Mouse (Mus musculus) CH12.LX (cell line): ENCODE measurements around the gene Chd1l. TPM values are rescaled to one million over a fixed set of nuclear protein-coding genes. Genes with fewer than 3 reads are reported as not detected.

Source experiments
- DNase-seq: peaks from one replicate; pipeline ENCODE4 v3.0.0-alpha.2; 2013; ENCODE audit errors: extremely low read depth
- H3K27ac ChIP-seq: 2 replicates; pipeline ENCODE4 v1.5.1; 2012; ENCODE audit warnings: low read depth, mild to moderate bottlenecking, control low read depth, moderate library complexity; ENCODE audit not compliant: insufficient read depth
- H3K27me3 ChIP-seq: replicated peaks from 2 replicates; pipeline ENCODE3; 2012; ENCODE audit warnings: inconsistent platforms
- H3K36me3 ChIP-seq, 2 experiments: replicated peaks in 1 of 2; 2 replicates each; pipeline versions ENCODE3 to v1.6.1; 2012; ENCODE audit warnings: inconsistent platforms in 1 of 2, low read length in 1 of 2, mild to moderate bottlenecking in 1 of 2, mixed read lengths in 1 of 2, moderate library complexity in 1 of 2; ENCODE audit not compliant: control insufficient read depth in 1 of 2, insufficient read depth in 1 of 2
- H3K4me1 ChIP-seq, 2 experiments: 2 replicates each; pipeline ENCODE4 v1.6.1; 2012; ENCODE audit warnings: inconsistent platforms in 1 of 2, moderate library complexity in 1 of 2; ENCODE audit not compliant: insufficient read depth in 2 of 2, control insufficient read depth in 1 of 2
- H3K4me2 ChIP-seq: 2 replicates; pipeline ENCODE4 v1.6.1; 2012; ENCODE audit warnings: low read depth, mild to moderate bottlenecking, control low read depth; ENCODE audit not compliant: poor library complexity, insufficient read depth, severe bottlenecking
- H3K4me3 ChIP-seq, 3 experiments: fragments of 150-350 bp in 1 of 3; sonication (generic) in 1 of 3; replicated peaks in 1 of 3; 2 replicates each; pipeline versions ENCODE3 to v1.5.1; 2011 to 2012; ENCODE audit warnings: low read depth in 2 of 3, low read length in 2 of 3, mild to moderate bottlenecking in 2 of 3, moderate library complexity in 2 of 3, control low read depth in 1 of 3, improper control_type of control experiment in 1 of 3, inconsistent platforms in 1 of 3, mixed read lengths in 1 of 3; ENCODE audit not compliant: poor library complexity in 1 of 3
- H3K79me2 ChIP-seq: replicated peaks from 2 replicates; pipeline ENCODE4 v1.6.1; 2012; ENCODE audit warnings: mild to moderate bottlenecking, moderate library complexity; ENCODE audit not compliant: control insufficient read depth, poor library complexity, insufficient read depth, severe bottlenecking; ENCODE audit errors: extremely low read depth
- H3K9ac ChIP-seq: 2 replicates; pipeline ENCODE4 v1.6.1; 2012; ENCODE audit warnings: low read depth, mild to moderate bottlenecking, control low read depth, moderate library complexity; ENCODE audit not compliant: insufficient read depth
- H3K9me3 ChIP-seq: replicated peaks from 2 replicates; pipeline ENCODE3; 2012; ENCODE audit warnings: low read length, inconsistent platforms, mixed read lengths
- CHD1 ChIP-seq: IDR thresholded peaks from 2 replicates; pipeline ENCODE4 v1.6.1; 2012; ENCODE audit warnings: low read depth, low read length, improper control_type of control experiment, inconsistent platforms
- CTCF ChIP-seq, 2 experiments: IDR thresholded peaks in 1 of 2; conservative IDR thresholded peaks in 1 of 2; 2 replicates each; pipeline ENCODE4 v1.5.1; 2011 to 2012; ENCODE audit warnings: low read depth in 2 of 2, low read length in 2 of 2, improper control_type of control experiment in 1 of 2, inconsistent platforms in 1 of 2, mild to moderate bottlenecking in 1 of 2, moderate library complexity in 1 of 2
- ETS1 ChIP-seq: conservative IDR thresholded peaks from 2 replicates; pipeline ENCODE4 v1.6.1; 2012; ENCODE audit warnings: low read depth, mild to moderate bottlenecking, inconsistent platforms, low read length, improper control_type of control experiment, moderate library complexity
- HCFC1 ChIP-seq: IDR thresholded peaks from 2 replicates; pipeline ENCODE4 v1.6.1; 2012; ENCODE audit warnings: low read depth, mild to moderate bottlenecking, inconsistent platforms, low read length, improper control_type of control experiment
- IRF4 ChIP-seq: IDR thresholded peaks from 2 replicates; pipeline ENCODE4 v1.6.1; 2014; ENCODE audit warnings: low read depth, mild to moderate bottlenecking, inconsistent platforms, low read length, improper control_type of control experiment
- JUN ChIP-seq: IDR thresholded peaks from 2 replicates; pipeline ENCODE4 v1.6.1; 2011; ENCODE audit warnings: low read depth, mild to moderate bottlenecking, low read length, improper control_type of control experiment, moderate library complexity; ENCODE audit not compliant: insufficient read depth
- JUND ChIP-seq: conservative IDR thresholded peaks from 2 replicates; pipeline ENCODE4 v1.6.1; 2011; ENCODE audit warnings: low read depth, low read length, improper control_type of control experiment
- MAX ChIP-seq: IDR thresholded peaks from 2 replicates; pipeline ENCODE4 v1.6.1; 2011; ENCODE audit warnings: low read length, improper control_type of control experiment
- MXI1 ChIP-seq: IDR thresholded peaks from 2 replicates; pipeline ENCODE4 v1.6.1; 2011; ENCODE audit warnings: mild to moderate bottlenecking, low read depth, low read length, improper control_type of control experiment
- NELFE ChIP-seq: IDR thresholded peaks from 2 replicates; pipeline ENCODE4 v1.6.1; 2011; ENCODE audit warnings: low read depth, low read length, improper control_type of control experiment
- NRF1 ChIP-seq: IDR thresholded peaks from 2 replicates; pipeline ENCODE4 v1.6.1; 2014; ENCODE audit warnings: low read depth, mild to moderate bottlenecking, inconsistent platforms, low read length, improper control_type of control experiment, moderate library complexity
- POLR2A ChIP-seq: IDR thresholded peaks from 2 replicates; pipeline ENCODE4 v1.6.1; 2011; ENCODE audit warnings: low read depth, mild to moderate bottlenecking, improper control_type of control experiment, low read length
- POLR2AphosphoS2 ChIP-seq: IDR thresholded peaks from 2 replicates; pipeline ENCODE4 v1.6.1; 2011; ENCODE audit warnings: low read depth, low read length, improper control_type of control experiment
- RAD21 ChIP-seq: IDR thresholded peaks from 2 replicates; pipeline ENCODE4 v1.6.1; 2011; ENCODE audit warnings: low read depth, mild to moderate bottlenecking, low read length, improper control_type of control experiment, moderate library complexity
- RCOR1 ChIP-seq: conservative IDR thresholded peaks from 2 replicates; pipeline ENCODE4 v1.6.1; 2012; ENCODE audit warnings: low read depth, mild to moderate bottlenecking, inconsistent platforms, low read length, improper control_type of control experiment
- SIN3A ChIP-seq: IDR thresholded peaks from 2 replicates; pipeline ENCODE4 v1.6.1; 2012; ENCODE audit warnings: low read length, improper control_type of control experiment, inconsistent platforms
- SMC3 ChIP-seq: IDR thresholded peaks from 2 replicates; pipeline ENCODE4 v1.6.1; 2011; ENCODE audit warnings: low read depth, low read length, improper control_type of control experiment
- TBP ChIP-seq: conservative IDR thresholded peaks from 2 replicates; pipeline ENCODE4 v1.6.1; 2011; ENCODE audit warnings: low read depth, low read length, improper control_type of control experiment
- UBTF ChIP-seq: IDR thresholded peaks from 2 replicates; pipeline ENCODE4 v1.6.1; 2012; ENCODE audit warnings: low read depth, mild to moderate bottlenecking, inconsistent platforms, low read length, improper control_type of control experiment, moderate library complexity
- USF1 ChIP-seq: IDR thresholded peaks from 2 replicates; pipeline ENCODE4 v1.6.1; 2014; ENCODE audit warnings: low read depth, mild to moderate bottlenecking, inconsistent platforms, low read length, improper control_type of control experiment
- USF2 ChIP-seq: conservative IDR thresholded peaks from 2 replicates; pipeline ENCODE4 v1.6.1; 2011; ENCODE audit warnings: low read depth, low read length, improper control_type of control experiment
- ZKSCAN1 ChIP-seq: IDR thresholded peaks from 2 replicates; pipeline ENCODE4 v1.6.1; 2012; ENCODE audit warnings: low read depth, inconsistent platforms, low read length, improper control_type of control experiment, borderline replicate concordance
- ZMIZ1 ChIP-seq: IDR thresholded peaks from 2 replicates; pipeline ENCODE4 v1.6.1; 2012; ENCODE audit warnings: low read depth, mild to moderate bottlenecking, inconsistent platforms, low read length, improper control_type of control experiment
- ZNF384 ChIP-seq: IDR thresholded peaks from 2 replicates; pipeline ENCODE4 v1.6.1; 2012; ENCODE audit warnings: low read depth, low read length, improper control_type of control experiment, inconsistent platforms
- dilution Hi-C: fragments of 300-500 bp; cut with MboI; formaldehyde crosslinking; loops from 2 replicates; pipeline ENCODE4 v1.14.3; 2020; ENCODE audit warnings: low sequenced_read_pairs; ENCODE audit not compliant: extremely low pct_unique_long_range_greater_than_20kb, extremely low pct_ligation_motif_present
- in situ Hi-C: fragments of 300-500 bp; cut with MboI; formaldehyde crosslinking; loops from 3 replicates; pipeline ENCODE4 v1.14.3; 2019; ENCODE audit warnings: low sequenced_read_pairs, low pct_ligation_motif_present, low pct_unique_long_range_greater_than_20kb, mixed read lengths
- polyA plus RNA-seq: library from polyadenylated mRNA; unstranded; fragments of >175 nt; gene quantifications from 2 replicates; pipeline ENCODE4 v1.2.1, GENCODE M21; 2012; ENCODE audit warnings: low read depth; ENCODE audit not compliant: insufficient read length
- total RNA-seq, 2 experiments: library from RNA; depleted of rRNA; stranded (reverse); fragments of 300-350 nt in 1 of 2; fragments of >200 nt in 1 of 2; gene quantifications; 2 replicates each; pipeline ENCODE4 v1.2.3; 2012 to 2014

Chd1l gene
- total and polyA plus RNA-seq, 3 experiments = 24.7 to 29.0 (median 25.2) TPM

DNA sequence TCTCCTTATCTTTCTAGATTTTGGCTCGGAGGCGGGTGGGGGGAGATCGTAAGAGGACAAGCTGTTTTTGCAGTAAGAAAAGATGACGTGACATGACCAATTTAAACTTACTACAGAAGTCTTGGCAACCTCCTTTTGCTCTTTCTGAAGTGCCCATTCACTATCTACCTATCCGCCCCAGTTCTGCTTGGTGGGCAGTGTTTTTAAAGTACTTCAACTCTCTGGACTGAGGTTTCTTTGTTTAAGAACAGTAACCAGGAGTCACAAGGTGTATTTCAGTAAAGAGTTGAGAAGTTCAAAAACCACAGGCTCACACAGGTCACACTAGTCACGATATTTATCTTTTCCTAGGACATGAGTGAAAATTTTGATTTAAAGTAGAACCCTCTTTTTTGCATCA is 14.9 kb downstream of the Chd1l start:
- TF ChIP-seq RAD21 (no peak), SIN3A (no peak), ZNF384 (no peak), HCFC1 (no peak), MXI1 (no peak), NRF1 (no peak)

GRCm38 (mm10) chr3:97594140-97594539 is 15.9 kb downstream of the Chd1l start:
- no peaks in the 10 kb centered on the region for H3K9me3 ChIP-seq
- H3K36me3 ChIP-seq = peaks cover 22 to 93% of the 10 kb centered on the region in 2 experiments
- H3K4me2 ChIP-seq = no peak overlapping the region
- in situ Hi-C loops (loop anchor here (25.0 kb wide), 1 partner anchor 657 kb away; the partner anchor contains the start of gene Gja8), dilution Hi-C loops (no loop called here)
- H3K79me2 ChIP-seq = no peaks in the 10 kb centered on the region
- no peaks in the 10 kb centered on the region for H3K4me1 ChIP-seq
- no peak overlapping the region for H3K9ac ChIP-seq
- no peaks in the 10 kb centered on the region for H3K27me3 ChIP-seq
- no peak overlapping the region for H3K4me3 ChIP-seq
- no peak overlapping the region for H3K27ac ChIP-seq
- TF ChIP-seq ZKSCAN1 (no peak), POLR2AphosphoS2 (no peak), RCOR1 (no peak), USF1 (no peak), MAX (no peak), ETS1 (no peak), NELFE (no peak), USF2 (no peak), JUND (no peak), MXI1 (no peak)
- no peak for DNase-seq

More for the DNA sequence above, 14.9 kb downstream of the Chd1l start:
- Histone ChIP-seq H3K9me3 (no peaks in the 10 kb centered on the region), H3K27ac (no peak overlapping the region), H3K27me3 (no peaks in the 10 kb centered on the region), H3K4me1 (no peaks in the 10 kb centered on the region), H3K4me3 (no peak overlapping the region), H3K9ac (no peak overlapping the region), H3K4me2 (no peak overlapping the region), H3K79me2 (no peaks in the 10 kb centered on the region), H3K36me3 (peaks cover 26 to 93% of the 10 kb centered on the region in 2 experiments)
- dilution Hi-C loops (no loop called here), in situ Hi-C loops (loop anchor here (25.0 kb wide), 1 partner anchor 658 kb away; the partner anchor contains the start of gene Gja8)
- no peak for DNase-seq

GRCm38 (mm10) chr3:97593089-97593488 is 16.9 kb downstream of the Chd1l start:
- no peak for DNase-seq
- dilution Hi-C loops = no loop called here
- H3K27ac ChIP-seq = no peak overlapping the region
- in situ Hi-C loops = loop anchor here (25.0 kb wide), 1 partner anchor 656 kb away; the partner anchor contains the start of gene Gja8
- H3K36me3 ChIP-seq = peaks cover 23 to 92% of the 10 kb centered on the region in 2 experiments
- TF ChIP-seq IRF4 (no peak), SIN3A (no peak), ETS1 (no peak), JUN (no peak), CHD1 (no peak), POLR2A (no peak), UBTF (no peak), JUND (no peak), CTCF (conservative IDR thresholded peaks at IDR 0.05 in 1 of 2, IDR thresholded peaks at IDR 0.05 in 1 of 2; ENCODE audit: low read depth in 2 of 2, low read length in 2 of 2) (no peak), USF1 (no peak), SMC3 (no peak), ZKSCAN1 (no peak), MAX (no peak), RCOR1 (no peak), ZMIZ1 (no peak), TBP (no peak)
- no peak overlapping the region for H3K9ac ChIP-seq
- H3K4me2 ChIP-seq = no peak overlapping the region
- no peak overlapping the region for H3K4me3 ChIP-seq
- H3K9me3 ChIP-seq = no peaks in the 10 kb centered on the region
- H3K27me3 ChIP-seq = no peaks in the 10 kb centered on the region
- no peaks in the 10 kb centered on the region for H3K4me1 ChIP-seq
- no peaks in the 10 kb centered on the region for H3K79me2 ChIP-seq
